Mouse (Mus musculus) hematopoietic stem cell, adult 5-6 weeks (primary cell): Measurements from ENCODE around the gene Pik3r6. TPM values are rescaled to one million over a fixed set of nuclear protein-coding genes. Genes with fewer than 3 reads are reported as not detected.
A peak's percentile ranks its signal among the peaks of the same experiment; 100 is the strongest.

ENCODE experiments used
- ATAC-seq, 2 experiments: fragments of 125-278 bp in 1 of 2; replicated peaks in 1 of 2; 2 replicates each; pipeline ENCODE4 v1.8.0; 2016 to 2017; ENCODE audit warnings: inconsistent platforms in 2 of 2, mild to moderate bottlenecking in 2 of 2, moderate number of reproducible peaks in 2 of 2, low read depth in 1 of 2, moderate TSS enrichment in 1 of 2; ENCODE audit not compliant: low FRiP score in 2 of 2, poor library complexity in 2 of 2, severe bottlenecking in 2 of 2, insufficient read depth in 1 of 2, low TSS enrichment in 1 of 2
- total RNA-seq: library from RNA; stranded (forward); fragments of 172-1452, 232-1000 nt; gene quantifications from 2 replicates; pipeline ENCODE4 v1.2.3, GENCODE M21; 2017

Gene Pik3r6
- total RNA-seq, 1 experiment from 2014 or later = 0.40 TPM

DNA sequence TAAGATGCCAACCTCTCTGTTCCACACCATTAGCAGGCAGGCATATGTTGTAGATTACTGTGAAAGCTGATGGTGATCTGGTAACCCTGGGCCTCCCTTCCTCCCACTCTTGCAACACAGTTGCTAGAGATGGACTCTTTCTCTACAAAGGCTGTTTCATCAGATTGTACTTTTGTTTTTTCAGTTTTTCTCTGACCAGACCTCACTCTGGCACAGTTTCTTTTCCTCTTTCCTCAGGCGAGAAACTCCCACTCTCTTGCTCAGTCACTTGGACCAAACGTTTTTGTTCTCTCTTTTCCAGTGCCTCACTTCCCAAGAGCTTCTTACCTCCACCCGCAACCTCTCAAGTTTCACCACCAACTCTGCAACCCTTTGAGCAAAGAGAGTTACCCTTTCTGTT lies 11.2 kb downstream of the Pik3r6 start:
- no peak for ATAC-seq

DNA sequence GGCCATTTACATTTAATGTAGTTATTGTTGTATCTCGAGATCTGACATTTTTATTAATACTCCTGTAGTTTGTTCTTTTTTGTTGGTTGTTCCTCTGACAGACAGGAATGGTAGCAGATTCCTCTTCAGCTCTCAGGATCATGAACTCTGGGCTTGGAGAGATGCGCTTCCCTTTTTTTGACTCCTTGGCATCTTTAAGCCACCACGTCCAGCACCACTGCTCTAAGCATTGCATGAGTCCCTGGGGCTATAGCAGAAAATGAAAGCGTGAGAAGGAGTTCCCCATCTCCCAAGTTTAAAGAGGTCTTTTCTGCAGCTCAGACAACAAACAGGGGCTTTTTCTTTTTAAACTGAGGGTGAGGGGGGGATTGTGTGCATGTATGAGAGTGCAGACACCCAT lies 16.5 kb downstream of the Pik3r6 start:
- ATAC-seq = no peak

DNA sequence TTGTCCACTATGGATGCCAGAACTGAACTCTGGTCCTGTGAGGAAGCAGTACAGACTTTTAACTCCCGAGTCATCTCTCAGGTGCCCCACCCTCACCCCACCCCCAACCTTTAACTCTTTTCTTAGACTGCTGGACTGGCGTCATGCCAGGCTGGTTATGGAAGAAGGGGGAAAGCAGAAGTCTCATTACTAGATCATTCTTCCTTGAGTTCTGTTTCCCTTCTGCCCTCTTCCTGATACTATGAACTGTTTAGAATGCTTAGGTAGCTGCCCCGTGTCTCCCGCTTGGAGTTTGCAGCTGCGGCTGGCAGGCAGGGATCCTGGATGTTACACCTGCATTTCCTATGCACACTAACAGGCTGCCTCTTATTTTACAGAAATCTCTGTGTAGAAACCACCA lies 17.0 kb downstream of the Pik3r6 start:
- ATAC-seq = peak in 1 of 2 experiments; percentile 17; a peak in 1 of 4 replicates

DNA sequence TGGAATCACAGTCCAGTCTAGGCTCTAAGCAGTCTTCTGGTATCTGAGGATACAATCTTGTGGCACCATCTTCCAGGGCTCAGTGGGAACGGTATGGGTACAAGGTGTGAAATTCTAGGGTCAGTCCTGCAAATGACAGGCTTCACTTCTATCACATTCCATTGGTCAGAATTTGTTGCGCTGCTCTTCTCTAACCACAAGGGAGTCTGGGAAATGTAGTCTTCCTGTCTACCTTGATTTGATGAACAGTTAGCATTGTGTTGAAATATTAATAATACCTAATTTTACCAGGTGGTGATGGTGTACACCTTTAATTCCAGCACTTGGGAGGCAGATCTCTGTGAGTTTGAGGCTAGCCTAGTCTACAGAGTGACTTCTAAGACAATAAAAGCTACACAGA lies 17.6 kb downstream of the Pik3r6 start:
- ATAC-seq = no peak

DNA sequence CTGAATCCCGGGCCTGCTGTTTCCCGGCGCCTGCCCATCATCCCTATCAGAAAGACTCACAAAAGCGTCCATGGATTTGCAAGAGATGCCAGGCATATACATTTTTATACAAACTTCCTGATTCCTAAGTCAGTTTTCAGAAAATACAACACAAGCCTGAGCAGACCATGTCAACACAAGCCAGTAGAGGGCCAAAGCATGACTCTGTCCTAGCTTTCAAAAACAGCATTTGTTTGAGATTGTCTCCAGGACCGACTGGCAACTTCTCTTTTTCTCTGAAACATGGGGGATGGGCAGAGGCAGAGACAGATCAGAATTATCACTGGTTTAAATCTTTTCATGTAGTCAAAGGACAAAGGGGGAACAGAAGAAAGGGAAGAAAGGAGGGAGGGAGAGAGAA lies 18.5 kb downstream of the Pik3r6 start:
- peak; percentile 67 to 72; a peak in 3 of 4 replicates for ATAC-seq

DNA sequence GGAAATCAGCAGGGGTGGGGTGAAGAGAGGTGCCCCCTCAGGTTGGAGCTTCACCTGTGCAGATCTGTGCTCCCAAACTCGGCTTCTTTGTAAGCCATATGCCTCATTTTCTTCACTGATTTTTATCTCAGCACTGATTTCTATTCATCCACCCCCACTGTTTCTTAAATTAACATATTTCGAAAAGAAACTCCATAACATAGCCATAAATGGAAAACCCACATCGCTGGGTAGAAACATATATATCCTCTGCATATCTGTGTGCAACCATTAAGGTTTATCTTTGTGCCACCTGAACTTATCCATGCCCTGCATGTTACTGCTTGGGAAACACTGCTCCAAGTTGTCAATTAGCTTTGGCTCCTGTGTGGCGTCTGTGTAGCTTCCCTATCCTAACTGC lies 23.6 kb downstream of the Pik3r6 start:
- ATAC-seq = no peak

DNA sequence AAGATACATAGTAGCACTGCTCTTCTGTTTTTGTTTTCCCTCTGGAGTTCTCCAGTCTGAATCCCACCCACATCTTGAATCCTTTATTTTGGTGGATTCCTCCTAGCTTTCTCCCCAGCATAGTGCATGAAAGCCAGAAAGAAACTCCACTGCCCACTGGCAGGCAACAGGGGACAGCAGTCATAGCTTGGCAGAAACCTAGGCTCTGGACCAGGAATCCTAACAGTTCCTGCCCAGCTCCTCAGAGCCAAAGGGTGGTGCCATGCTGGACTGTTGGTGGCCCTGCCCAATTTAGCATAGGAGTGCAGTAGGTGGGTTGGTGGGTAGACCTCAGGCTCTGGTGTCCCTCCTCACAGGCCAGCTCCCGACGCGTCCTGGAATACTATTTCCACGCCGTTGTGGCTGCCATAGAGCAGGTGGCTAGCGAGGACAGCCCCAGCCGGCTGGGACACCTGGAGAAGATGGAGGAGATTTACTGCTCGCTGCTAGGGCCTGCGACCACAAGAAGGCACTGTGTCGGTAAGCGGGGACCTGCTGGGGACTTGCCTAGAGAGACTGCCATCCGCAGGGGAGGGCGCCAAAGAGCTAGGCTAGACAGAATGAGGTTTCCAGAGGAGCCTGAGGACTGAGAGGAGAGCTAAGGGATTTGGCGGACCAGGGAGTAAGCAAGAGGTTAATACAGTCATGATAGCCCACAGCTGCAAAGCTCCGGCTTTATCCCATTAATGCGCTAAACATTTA lies 28.4 kb downstream of the Pik3r6 start:
- ATAC-seq = peak; percentile 60 to 71; a peak in 2 of 4 replicates

DNA sequence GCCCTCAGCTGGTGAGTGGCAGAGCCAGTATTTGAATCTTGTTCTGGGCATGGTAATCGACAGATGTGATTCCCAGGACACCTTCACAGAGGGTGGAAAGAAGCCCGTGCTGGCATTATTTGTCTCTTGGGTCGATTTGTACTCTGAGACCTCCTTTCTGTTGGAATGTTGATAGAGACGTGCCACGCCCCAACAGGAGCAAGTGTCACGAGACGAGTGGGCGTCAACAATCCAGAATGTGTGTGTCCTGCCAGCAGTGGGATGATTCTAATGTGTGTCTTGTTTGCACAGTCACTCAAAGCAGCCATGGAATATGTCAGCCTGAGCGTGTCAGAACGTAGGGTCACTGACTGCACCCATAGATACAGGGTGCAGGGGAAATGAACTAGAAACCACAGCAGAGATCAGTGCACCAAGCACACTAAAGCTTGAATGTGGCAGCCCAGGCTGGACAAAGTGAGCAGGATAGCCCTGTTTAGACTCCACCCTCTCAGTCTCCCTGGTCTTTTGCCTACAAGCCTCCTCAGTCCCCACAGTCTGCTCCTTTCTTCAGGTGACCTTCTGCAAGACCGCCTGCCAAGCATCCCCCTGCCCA lies 29.2 kb downstream of the Pik3r6 start:
- ATAC-seq = no peak

DNA sequence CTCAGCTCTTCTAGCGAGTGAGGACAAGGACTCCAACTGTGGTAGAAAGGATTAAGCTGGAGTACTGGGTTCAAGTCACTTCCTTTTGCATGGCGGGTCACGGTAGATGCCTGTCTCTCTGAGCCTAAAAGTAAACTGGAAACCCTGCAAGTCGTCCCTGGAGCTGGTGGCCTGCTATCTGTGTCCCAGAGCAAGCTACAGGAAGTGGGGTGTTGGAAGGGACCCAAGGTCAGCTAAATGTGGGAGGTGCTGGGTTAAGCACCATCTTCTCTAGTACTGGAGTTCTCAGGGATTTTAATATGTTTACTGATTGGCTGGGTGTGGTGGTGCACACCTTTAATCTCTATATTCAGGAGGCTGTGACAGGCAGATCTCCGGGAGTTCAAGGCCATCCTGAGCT lies 30.0 kb downstream of the Pik3r6 start:
- ATAC-seq = no peak

DNA sequence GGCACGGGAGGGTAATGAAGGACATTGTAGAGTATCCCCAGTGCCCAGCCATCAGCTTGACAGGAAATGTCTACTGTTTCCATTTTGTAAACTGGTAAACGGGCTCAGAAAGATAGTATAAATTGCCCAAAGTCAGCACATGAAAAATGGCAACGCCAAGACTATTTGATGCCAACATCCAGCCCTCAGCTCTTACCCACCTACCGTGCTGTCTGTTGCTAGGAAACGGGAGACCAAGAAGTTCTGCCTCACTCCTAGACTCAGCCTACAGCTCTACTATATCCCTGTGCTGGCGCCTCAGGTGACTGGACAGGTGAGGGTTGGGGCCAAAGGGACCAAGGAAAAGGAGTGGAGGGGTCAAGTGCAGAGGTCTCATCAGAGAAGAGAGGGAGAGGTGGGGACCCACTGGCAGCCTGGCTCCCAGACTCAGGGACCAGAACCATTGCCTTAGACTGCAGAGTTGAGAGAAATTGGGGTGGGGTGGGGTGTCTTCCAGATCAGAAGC lies 31.2 kb downstream of the Pik3r6 start:
- ATAC-seq = no peak

DNA sequence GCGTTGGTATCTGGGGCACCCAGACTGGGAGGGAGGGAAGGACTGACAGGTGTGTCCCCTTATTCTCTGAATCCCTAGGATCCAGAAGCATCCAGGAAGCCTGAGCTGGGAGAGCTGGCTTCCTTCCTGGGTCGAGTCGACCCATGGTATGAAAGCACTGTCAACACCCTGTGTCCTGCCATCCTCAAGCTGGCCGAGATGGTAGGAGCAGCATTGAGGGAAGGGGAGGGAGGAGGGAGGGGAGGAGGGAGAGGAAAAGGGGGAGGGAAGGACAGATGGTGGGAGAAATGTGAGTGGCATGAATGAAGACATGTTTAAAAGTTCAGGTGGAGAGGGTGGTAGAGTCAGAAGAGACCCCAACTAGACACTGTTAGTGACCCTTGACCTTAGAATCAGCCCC lies 33.2 kb downstream of the Pik3r6 start:
- no peak for ATAC-seq

DNA sequence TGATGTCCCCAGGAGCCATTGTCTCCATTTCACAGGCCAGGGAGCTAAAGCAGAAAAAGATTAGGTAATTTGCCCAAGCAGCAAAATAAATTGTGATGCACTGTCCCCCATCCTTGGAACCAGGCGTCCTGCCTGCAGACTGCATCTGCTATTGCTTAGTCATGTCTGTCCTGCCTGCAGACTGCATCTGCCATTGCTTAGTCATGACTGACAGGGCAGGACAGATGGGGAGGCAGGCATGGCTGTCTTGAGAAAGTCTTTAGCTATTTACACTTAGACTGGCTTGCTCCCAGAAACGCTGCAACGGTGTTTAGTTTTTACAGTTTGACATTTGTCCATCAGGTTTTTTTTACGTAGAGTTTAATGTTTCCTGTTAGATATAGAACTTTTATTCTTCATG lies 33.6 kb downstream of the Pik3r6 start:
- 0 out of 4 replicates have a peak, but pooled peaks of 1 of the 2 experiments have one; percentile 37 for ATAC-seq

DNA sequence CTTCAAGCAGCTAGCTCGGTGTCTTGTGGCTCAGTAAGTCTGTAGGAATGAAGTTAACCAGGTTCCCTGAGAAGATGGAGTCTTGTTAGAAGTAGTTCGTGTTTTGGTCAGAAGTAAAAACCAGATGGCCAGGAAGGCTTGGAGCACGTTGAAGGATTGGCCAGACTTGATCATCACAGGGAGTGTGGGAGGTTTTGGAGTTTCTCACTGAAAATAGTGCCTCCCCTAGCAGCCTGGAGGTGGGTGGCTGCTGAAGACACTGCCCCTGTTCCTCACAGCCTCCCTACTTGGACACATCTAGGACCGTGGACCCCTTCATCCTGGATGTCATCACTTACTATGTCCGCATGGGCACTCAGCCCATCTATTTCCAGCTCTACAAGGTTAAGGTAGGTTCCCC lies 36.8 kb downstream of the Pik3r6 start:
- ATAC-seq = no peak

DNA sequence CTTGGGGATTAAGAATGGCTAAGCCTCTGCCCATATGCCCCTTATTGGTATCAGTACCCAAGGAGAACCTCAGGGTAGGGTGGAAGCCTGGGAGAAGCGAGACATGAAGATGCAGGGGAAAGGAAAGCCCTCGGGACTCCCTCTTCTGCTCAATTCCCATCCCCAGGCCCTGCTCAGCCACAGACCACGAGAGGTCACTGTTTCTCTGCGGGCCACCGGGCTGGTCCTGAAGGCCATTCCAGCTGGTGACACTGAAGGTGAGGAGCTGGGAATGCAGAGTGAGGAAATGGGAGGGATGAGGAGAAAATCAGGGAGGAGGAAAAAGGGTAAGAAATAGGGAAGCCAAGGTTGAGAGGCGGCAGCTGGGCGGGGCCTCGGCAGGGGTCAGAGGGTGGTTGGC lies 41.7 kb downstream of the Pik3r6 start:
- no peak for ATAC-seq

DNA sequence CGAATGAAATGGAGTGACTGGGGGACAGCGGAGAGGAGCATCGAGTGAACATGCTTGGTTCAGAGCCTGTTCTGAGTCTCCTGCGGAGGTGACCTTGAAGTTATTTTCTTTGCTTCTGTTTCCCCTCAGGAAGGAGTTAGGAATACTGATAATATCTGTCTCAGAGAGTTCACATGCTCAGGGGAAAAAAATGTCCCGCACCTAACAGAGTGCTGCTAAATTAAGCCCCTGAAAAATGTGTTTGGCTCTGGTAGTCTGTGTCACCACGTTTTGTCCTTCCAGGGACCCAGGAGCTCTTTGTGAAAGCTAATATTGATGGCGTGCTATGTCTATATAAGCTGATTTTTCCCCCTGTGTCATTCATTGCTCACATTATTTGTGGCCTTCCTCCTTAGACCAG lies 42.4 kb downstream of the Pik3r6 start:
- ATAC-seq = no peak

DNA sequence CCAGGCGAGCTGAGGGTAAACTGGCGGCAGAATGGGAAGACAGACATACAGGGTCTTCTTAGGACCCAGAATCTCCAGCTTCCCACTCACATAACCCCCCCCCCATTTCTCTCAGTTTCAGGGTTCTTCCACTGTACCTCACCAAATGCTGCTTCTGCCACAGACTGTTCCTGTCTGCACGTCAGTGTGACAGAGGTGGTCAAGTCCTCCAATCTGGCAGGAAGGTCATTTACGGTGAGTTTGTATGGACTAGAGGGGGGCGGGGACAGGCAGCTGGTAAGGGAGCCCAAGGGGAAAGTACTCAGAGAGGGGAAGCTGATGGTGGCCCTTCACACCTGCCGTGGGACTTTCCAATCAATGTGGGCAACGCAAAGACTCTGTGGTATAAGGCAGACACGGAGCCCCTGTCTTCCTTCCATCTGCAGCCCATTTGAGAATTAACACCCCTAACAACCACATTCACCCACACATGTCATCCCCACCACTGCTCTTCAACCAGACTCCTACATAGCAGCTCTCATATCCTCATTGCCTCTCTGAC lies 42.9 kb downstream of the Pik3r6 start:
- ATAC-seq = no peak

DNA sequence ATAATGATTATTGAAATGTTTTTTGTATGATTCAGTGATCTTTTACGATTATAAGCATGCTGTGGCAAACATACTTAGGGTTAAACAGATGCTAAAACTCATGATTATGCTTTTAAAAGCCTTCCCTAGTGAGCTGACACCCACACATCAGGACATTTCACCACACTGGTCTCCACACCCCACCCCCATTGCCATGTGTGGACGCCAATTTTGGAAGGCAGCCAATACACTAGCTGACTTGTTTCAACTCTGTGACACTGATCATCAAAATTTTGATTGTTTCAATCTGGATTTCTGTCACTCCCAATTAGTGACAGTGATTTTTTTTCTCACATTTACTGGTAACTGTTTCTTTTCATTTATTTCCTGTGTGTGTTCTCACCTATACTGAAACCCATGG lies 44.7 kb downstream of the Pik3r6 start:
- ATAC-seq = no peak

DNA sequence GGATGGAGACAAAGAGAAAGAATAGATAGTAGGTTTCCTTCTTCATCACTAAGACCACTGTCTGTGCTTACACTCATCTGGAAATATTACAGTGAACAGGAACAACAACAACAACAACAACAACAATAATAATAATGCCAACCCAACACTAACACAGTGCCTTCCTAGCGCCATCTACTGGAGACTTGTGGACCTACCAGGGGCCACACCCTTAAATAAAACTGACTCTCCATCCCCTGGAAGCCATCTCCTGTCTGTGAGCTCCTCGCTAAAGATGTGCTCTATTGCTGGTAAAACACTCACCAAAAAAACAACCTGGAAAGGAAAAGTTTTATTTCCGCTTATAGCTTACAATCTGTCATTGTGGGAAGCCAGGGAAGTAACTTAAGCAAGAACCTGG lies 46.8 kb downstream of the Pik3r6 start:
- no peak; a peak in 1 of 4 replicates for ATAC-seq

DNA sequence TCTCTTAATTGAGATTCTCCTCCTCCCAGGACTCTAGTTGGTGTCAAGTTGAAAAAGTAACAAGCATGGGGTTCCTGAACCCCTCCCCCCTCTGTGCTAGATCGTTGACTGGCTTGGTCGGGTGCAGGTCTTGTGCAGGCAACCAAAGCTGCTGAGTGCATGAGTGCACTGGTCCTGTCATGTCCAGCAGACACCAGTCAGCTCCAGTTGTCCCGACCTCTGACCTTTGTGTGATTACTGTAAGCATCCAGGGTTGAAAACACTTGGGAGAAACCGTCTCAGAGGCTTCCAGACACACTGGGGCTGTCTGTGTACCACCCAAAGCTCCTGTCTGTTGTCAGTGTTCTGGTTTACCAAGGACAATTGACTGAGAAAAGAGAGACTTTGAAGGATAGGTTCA lies 47.5 kb downstream of the Pik3r6 start:
- ATAC-seq = no peak
